Mouse (Mus musculus) neutrophil, adult 5-6 weeks (primary cell): Measurements from ENCODE around the gene Zfp292. TPM values are rescaled to one million over a fixed set of nuclear protein-coding genes. Genes with fewer than 3 reads are reported as not detected.

Experiments
- ATAC-seq: fragments of 151-379, 151-347 bp; 2 replicates; pipeline ENCODE4 v1.8.0; 2017; ENCODE audit warnings: mild to moderate bottlenecking, moderate TSS enrichment; ENCODE audit not compliant: insufficient number of reproducible peaks, poor library complexity, low FRiP score, severe bottlenecking; ENCODE audit errors: extremely low read depth
- total RNA-seq: library from RNA; stranded (forward); fragments of 200-1000 nt; gene quantifications from 2 replicates; pipeline ENCODE4 v1.2.3, GENCODE M21; 2017

The Zfp292 gene
- total RNA-seq, 1 experiment from 2014 or later = 94.6 TPM

GRCm38 (mm10) chr4:34885631-34886351 is 3.0 kb upstream of the Zfp292 start:
- ATAC-seq = no peak

- no peak for ATAC-seq
Observed at GRCm38 (mm10) chr4:34883366-34884029, 738 bp upstream of the Zfp292 start.

GRCm38 (mm10) chr4:34882291-34882769 is 430 bp downstream of the Zfp292 start:
- ATAC-seq = no peak; the same call in 1 of the 2 replicates

- ATAC-seq = no peak
Observed at GRCm38 (mm10) chr4:34881851-34882250, 909 bp downstream of the Zfp292 start.

- no peak for ATAC-seq
Observed at GRCm38 (mm10) chr4:34880921-34881650, 1.7 kb downstream of the Zfp292 start.

GRCm38 (mm10) chr4:34874234-34874633 is 8.5 kb downstream of the Zfp292 start:
- no peak for ATAC-seq

GRCm38 (mm10) chr4:34872896-34873495 is 9.8 kb downstream of the Zfp292 start:
- no peak for ATAC-seq

GRCm38 (mm10) chr4:34869813-34870212 is 12.9 kb downstream of the Zfp292 start:
- ATAC-seq = no peak

- ATAC-seq = no peak
Observed at GRCm38 (mm10) chr4:34861438-34861837, 21.3 kb downstream of the Zfp292 start.

- ATAC-seq = no peak
Observed at GRCm38 (mm10) chr4:34859416-34859815, 23.3 kb downstream of the Zfp292 start.

- ATAC-seq = no peak
Observed at GRCm38 (mm10) chr4:34858903-34859302, 23.9 kb downstream of the Zfp292 start.

- ATAC-seq = no peak
Observed at GRCm38 (mm10) chr4:34855966-34856365, 26.8 kb downstream of the Zfp292 start.

- ATAC-seq = no peak
Observed at GRCm38 (mm10) chr4:34852051-34852450, 30.7 kb downstream of the Zfp292 start.

GRCm38 (mm10) chr4:34850156-34850555 is 32.6 kb downstream of the Zfp292 start:
- ATAC-seq = no peak

- ATAC-seq = no peak
Observed at GRCm38 (mm10) chr4:34847679-34848309, 35.0 kb downstream of the Zfp292 start.

GRCm38 (mm10) chr4:34843839-34844238 is 38.9 kb downstream of the Zfp292 start:
- ATAC-seq = no peak

GRCm38 (mm10) chr4:34842826-34843225 is 39.9 kb downstream of the Zfp292 start:
- no peak for ATAC-seq

- ATAC-seq = peak; percentile 56
Observed at GRCm38 (mm10) chr4:34831496-34831895, 51.3 kb downstream of the Zfp292 start.

GRCm38 (mm10) chr4:34829456-34829855 is 53.3 kb downstream of the Zfp292 start:
- no peak for ATAC-seq
